Mouse (Mus musculus): ENCODE data around the gene Qprt. TPM values are rescaled to one million over a fixed set of nuclear protein-coding genes. Genes with fewer than 3 reads are reported as not detected.

The Qprt gene
- polyA plus RNA-seq (2015; fragmentation: Nextera tagmentation; extraction: Ambion mirVana) = 2.0 and 3.3 TPM in 2 replicates

DNA sequence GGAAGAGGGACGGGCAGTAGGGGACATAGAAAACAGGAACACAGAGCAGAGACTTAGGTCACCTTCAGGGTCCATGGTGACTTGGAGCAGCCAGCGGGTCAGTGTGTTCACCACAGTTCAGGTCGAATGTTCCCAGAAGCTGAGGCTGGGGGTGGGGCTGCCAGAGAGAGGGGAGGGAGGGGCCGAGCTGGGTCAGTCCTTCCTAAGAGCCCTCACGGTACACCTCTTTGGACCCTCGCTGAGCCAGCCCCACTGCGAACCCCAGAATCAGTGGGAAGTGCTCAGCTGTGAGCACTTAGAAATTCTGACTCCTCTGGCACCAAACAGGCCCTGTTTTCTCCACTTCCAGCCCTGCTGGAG, at the start of gene Qprt:
Qprt (minus strand) TSS at position 316 of the 360 bp plus-strand sequence.
- Histone ChIP-seq H3K4me2 (replicated peaks) (no peak within 1 kb of the TSS; the same call in 1 of the 2 replicates), H3K4me3 (replicated peaks) (0 out of 2 replicates have a peak within 1 kb of the TSS, but pooled peaks have one; percentile 2), H3K9me3 (replicated peaks) (peaks cover 5% of the 10 kb centered on the region; the same call in 1 of the 2 replicates), H3K9ac (no peak within 1 kb of the TSS), H3K27ac (replicated peaks) (no peak within 1 kb of the TSS), H3K4me1 (peaks cover 9% of the 10 kb centered on the region; the same call in 1 of the 2 replicates), H3K36me3 (no peaks in the 10 kb centered on the region), H3K27me3 (peaks cover 27% of the 10 kb centered on the region)
- WGBS = 16% methylated on average over 7 of the region's 7 CpGs
- ATAC-seq (ENCODE audit: insufficient number of reproducible peaks, low FRiP score, low TSS enrichment, low read depth) = no peak

DNA sequence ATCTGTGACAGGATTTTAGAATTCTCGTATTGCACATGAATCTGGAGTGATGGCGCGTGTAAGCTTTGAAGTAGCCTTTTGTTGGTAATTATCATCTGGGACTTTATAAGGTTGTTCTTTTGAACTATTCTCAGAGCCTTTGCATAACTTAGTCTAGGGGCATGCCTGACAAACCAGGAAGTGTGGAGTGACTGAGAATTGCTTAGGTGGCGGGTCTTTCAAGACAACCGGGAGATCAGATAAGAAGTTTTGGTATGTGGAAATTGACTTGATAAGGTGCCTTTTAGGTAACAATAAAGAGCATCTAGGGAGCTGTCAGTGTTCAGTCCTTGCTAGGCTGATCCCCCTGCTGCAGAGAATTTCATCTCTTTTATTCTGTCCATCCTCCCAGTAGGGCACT, 44.5 kb upstream of the Qprt start:
- Histone ChIP-seq H3K9me3 (replicated peaks) (no peaks in the 10 kb centered on the region), H3K9ac (no peak overlapping the region), H3K27ac (replicated peaks) (no peak overlapping the region), H3K4me2 (replicated peaks) (no peak overlapping the region), H3K4me1 (no peaks in the 10 kb centered on the region), H3K36me3 (no peaks in the 10 kb centered on the region), H3K27me3 (no peaks in the 10 kb centered on the region), H3K4me3 (replicated peaks) (no peak overlapping the region)
- ATAC-seq (ENCODE audit: insufficient number of reproducible peaks, low FRiP score, low TSS enrichment, low read depth) = no peak
- WGBS = 75% methylated on average over 5 of the region's 5 CpGs

DNA sequence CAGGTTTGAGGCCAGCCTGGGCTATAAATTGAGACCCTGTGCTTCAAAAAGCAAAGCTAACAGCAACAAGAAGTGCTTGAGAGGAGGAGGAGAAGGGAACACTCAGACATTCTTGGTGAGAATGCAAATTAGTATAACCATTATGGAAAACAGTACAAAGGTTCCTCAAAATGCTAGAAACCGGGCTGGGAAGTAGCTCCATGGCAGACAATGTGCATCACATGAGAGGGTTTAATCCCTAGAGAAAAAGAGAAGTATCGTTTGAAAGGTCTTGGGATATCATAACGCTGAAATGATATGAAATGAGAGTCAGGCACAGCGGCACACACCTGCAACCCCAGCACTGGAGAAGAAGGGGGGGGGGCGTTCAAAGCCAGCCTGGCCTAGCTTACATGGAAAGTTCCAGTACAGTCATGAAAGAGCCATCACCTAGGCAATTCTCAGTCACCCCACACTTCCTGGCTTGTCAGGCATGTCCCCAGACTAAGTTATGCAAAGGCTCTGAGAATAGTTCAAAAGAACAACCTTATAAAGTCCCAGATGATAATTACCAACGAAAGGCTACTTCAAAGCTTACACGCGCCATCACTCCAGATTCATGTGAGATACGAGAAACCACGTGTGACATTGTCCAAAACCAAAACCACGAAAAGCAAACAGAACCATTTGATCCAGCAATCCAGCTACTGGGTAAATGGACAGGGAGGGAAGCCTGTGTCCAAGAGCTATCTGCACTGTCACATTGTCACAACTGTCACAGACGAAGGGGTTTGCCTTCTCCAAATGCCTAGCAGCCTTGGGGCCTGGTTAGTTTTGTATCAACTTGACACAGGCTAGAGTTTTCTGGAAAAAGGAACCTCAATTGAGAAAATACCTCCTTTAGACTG, 43.8 kb upstream of the Qprt start:
- Histone ChIP-seq H3K9me3 (replicated peaks) (no peaks in the 10 kb centered on the region), H3K4me1 (no peaks in the 10 kb centered on the region), H3K27ac (replicated peaks) (no peak overlapping the region), H3K27me3 (no peaks in the 10 kb centered on the region), H3K36me3 (no peaks in the 10 kb centered on the region), H3K4me3 (replicated peaks) (no peak overlapping the region), H3K4me2 (replicated peaks) (no peak overlapping the region), H3K9ac (no peak overlapping the region)
- no peak for ATAC-seq (ENCODE audit: insufficient number of reproducible peaks, low FRiP score, low TSS enrichment, low read depth)
- 76% methylated on average over 12 of the region's 12 CpGs for WGBS

DNA sequence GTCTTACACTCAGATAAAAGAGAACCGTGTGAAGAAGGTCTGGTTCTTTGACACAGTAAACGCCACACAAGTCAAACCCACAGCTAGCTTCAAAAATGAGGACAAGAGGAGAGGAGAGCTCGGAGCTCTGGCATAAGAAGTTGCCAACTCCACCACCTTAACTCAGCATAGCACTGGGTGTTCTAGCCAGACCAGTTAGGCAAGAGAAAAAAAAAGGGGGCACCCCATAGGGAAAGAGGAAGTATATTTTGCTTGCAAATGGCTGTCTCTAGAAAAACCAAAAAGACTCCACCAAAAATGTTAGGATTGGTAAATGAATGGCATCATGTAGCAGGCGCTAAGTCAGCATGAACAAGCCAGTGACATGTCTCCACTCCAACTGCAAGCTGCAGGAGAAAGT, 42.0 kb upstream of the Qprt start:
- Histone ChIP-seq H3K4me1 (no peaks in the 10 kb centered on the region), H3K9me3 (replicated peaks) (no peaks in the 10 kb centered on the region), H3K4me2 (replicated peaks) (no peak overlapping the region), H3K36me3 (no peaks in the 10 kb centered on the region), H3K9ac (no peak overlapping the region), H3K27ac (replicated peaks) (no peak overlapping the region), H3K4me3 (replicated peaks) (no peak overlapping the region), H3K27me3 (no peaks in the 10 kb centered on the region)
- ATAC-seq (ENCODE audit: insufficient number of reproducible peaks, low FRiP score, low TSS enrichment, low read depth) = no peak
- WGBS = 82% methylated on average over 4 of the region's 4 CpGs

DNA sequence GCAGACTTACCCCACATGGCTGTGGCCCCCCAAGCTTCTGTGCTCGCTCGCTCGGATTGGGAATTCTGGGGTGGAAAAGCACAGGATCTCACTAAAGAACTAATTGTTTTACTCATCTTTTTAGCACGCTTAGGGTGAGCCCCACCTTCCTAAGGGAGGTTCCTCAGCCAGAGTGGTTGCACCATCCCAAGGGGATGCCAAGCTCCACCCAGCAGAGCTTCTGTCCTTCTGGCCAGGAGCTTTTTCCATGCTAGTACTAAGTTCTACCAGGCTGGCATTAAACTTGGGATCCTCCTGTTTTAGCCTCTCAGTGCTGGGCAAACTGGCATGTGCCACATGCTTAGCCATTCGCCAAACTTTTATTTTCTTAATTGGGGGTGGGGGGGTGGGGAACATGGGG, 40.5 kb upstream of the Qprt start:
- no peak for ATAC-seq (ENCODE audit: insufficient number of reproducible peaks, low FRiP score, low TSS enrichment, low read depth)
- Histone ChIP-seq H3K27ac (replicated peaks) (no peak overlapping the region), H3K9me3 (replicated peaks) (no peaks in the 10 kb centered on the region), H3K27me3 (no peaks in the 10 kb centered on the region), H3K36me3 (no peaks in the 10 kb centered on the region), H3K4me3 (replicated peaks) (no peak overlapping the region), H3K4me2 (replicated peaks) (no peak overlapping the region), H3K4me1 (no peaks in the 10 kb centered on the region), H3K9ac (no peak overlapping the region)
- 82% methylated on average over 5 of the region's 5 CpGs for WGBS

DNA sequence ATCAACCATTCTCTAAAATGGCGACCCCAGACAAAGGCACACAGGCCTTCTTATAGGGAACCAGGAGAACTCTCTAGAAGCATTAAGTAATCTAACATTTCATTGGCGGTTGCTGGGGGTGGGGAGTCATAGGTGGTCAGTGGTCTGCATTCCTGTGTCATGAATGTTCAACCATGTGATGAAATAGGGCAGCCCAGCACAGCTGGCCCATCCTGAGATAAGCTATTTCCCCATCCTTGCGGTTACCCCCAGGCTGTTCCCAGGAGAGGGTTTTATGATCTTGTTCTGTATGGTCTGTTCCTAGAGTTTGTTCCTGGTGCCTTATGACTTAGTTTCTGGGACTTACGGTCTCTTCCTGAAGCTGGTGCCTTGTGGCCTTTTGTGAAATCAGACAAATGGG, 35.5 kb upstream of the Qprt start:
- WGBS = 91% methylated on average over 4 of the region's 4 CpGs
- no peak overlapping the region for H3K4me3 ChIP-seq (replicated peaks)
- no peak overlapping the region for H3K4me2 ChIP-seq (replicated peaks)
- H3K27ac ChIP-seq (replicated peaks) = no peak overlapping the region
- H3K4me1 ChIP-seq = no peaks in the 10 kb centered on the region
- no peaks in the 10 kb centered on the region for H3K9me3 ChIP-seq (replicated peaks)
- H3K27me3 ChIP-seq = no peaks in the 10 kb centered on the region
- no peaks in the 10 kb centered on the region for H3K36me3 ChIP-seq
- no peak overlapping the region for H3K9ac ChIP-seq
- no peak for ATAC-seq (ENCODE audit: insufficient number of reproducible peaks, low FRiP score, low TSS enrichment, low read depth)

DNA sequence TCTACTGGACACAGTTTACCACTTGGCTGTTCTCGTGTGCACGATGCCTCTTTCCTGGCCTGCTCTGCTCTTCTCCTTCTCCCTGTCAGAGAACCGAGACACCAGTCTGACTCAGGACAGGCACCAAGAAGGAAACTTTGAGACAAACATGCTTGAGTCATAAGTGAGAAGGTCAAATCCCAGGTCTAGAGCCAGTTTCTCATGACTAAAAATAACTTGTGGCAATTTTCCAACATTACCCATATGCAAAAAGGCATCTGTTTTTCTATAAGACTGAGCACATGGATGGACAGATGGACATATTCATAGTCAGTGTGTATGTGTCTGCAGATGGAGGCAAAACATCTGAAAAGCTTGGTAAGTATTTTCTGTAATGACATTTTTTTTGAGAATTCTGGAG, 31.5 kb upstream of the Qprt start:
- Histone ChIP-seq H3K27me3 (no peaks in the 10 kb centered on the region), H3K4me1 (no peaks in the 10 kb centered on the region), H3K4me3 (replicated peaks) (no peak overlapping the region), H3K9ac (no peak overlapping the region), H3K36me3 (no peaks in the 10 kb centered on the region), H3K4me2 (replicated peaks) (no peak overlapping the region), H3K27ac (replicated peaks) (no peak overlapping the region), H3K9me3 (replicated peaks) (no peaks in the 10 kb centered on the region)
- WGBS = 76% methylated on average over 3 of the region's 3 CpGs
- no peak for ATAC-seq (ENCODE audit: insufficient number of reproducible peaks, low FRiP score, low TSS enrichment, low read depth)

DNA sequence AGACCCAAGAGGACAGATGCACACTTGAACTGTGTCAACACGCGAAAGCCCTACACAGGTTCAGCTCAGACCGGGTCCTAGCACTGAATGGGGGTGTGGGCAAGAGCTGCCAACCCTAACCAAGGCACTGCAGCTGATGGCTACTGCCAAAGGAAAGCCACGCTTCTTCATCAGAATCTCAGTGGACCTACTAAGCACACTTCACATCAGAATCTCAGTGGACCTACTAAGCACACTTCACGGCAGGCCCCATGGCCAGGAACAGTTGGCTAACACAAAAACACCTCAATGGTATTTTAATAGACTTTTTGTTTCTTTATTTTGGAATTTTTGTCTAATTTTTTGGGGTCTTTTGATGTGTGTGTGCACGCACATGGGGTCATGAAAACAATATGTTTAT, 30.4 kb upstream of the Qprt start:
- ATAC-seq (ENCODE audit: insufficient number of reproducible peaks, low FRiP score, low TSS enrichment, low read depth) = no peak
- Histone ChIP-seq H3K27ac (replicated peaks) (no peak overlapping the region), H3K36me3 (no peaks in the 10 kb centered on the region), H3K9me3 (replicated peaks) (no peaks in the 10 kb centered on the region), H3K27me3 (no peaks in the 10 kb centered on the region), H3K4me2 (replicated peaks) (no peak overlapping the region), H3K9ac (no peak overlapping the region), H3K4me3 (replicated peaks) (no peak overlapping the region), H3K4me1 (no peaks in the 10 kb centered on the region)
- WGBS = 89% methylated on average over 6 of the region's 6 CpGs

DNA sequence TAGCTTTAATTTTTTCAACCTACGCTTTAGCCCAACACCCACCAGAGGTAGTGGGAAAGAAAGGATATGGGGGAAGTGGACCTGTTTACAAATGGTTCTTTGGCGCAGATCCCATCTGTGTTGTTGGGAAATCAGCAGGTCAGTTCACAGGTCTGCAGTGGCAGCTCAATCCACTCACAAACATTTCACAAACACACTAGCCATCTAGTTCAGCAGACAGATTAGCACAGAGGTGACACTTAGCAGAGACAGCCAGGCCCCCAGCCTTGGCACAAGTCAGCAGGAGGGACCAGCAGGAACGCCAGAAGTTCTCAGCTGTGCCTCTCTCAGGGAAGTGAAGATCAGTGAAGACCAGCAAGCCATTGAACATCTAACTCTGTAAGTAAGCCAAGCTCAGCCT, 25.9 kb upstream of the Qprt start:
- no peak overlapping the region for H3K4me3 ChIP-seq (replicated peaks)
- no peaks in the 10 kb centered on the region for H3K36me3 ChIP-seq
- H3K9ac ChIP-seq = no peak overlapping the region
- no peak overlapping the region for H3K4me2 ChIP-seq (replicated peaks)
- WGBS = 68% methylated on average over 3 of the region's 3 CpGs
- H3K9me3 ChIP-seq (replicated peaks) = no peaks in the 10 kb centered on the region
- ATAC-seq (ENCODE audit: insufficient number of reproducible peaks, low FRiP score, low TSS enrichment, low read depth) = no peak
- no peak overlapping the region for H3K27ac ChIP-seq (replicated peaks)
- H3K27me3 ChIP-seq = no peaks in the 10 kb centered on the region
- H3K4me1 ChIP-seq = no peaks in the 10 kb centered on the region

DNA sequence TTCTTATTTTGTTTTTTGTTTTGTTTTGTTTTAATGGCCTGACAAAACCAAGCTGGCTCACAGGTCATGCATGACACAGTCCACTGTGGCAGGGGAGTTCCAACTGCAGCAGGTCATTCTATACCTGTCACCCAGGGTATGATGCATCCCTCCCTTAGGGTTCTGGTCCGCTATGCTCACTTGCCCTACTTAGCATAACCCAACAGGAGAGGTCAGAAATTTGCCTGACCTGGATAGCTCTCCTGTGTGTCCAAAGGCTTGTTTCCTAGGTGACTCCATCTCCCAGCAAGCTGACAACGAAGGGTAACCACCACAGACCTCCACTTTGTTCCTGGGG, 24.2 kb upstream of the Qprt start:
- Histone ChIP-seq H3K4me1 (no peaks in the 10 kb centered on the region), H3K27me3 (no peaks in the 10 kb centered on the region), H3K9ac (no peak overlapping the region), H3K9me3 (replicated peaks) (no peaks in the 10 kb centered on the region), H3K4me2 (replicated peaks) (no peak overlapping the region), H3K27ac (replicated peaks) (no peak overlapping the region), H3K36me3 (no peaks in the 10 kb centered on the region), H3K4me3 (replicated peaks) (no peak overlapping the region)
- WGBS = 48% methylated on average over 2 of the region's 2 CpGs
- no peak for ATAC-seq (ENCODE audit: insufficient number of reproducible peaks, low FRiP score, low TSS enrichment, low read depth)

DNA sequence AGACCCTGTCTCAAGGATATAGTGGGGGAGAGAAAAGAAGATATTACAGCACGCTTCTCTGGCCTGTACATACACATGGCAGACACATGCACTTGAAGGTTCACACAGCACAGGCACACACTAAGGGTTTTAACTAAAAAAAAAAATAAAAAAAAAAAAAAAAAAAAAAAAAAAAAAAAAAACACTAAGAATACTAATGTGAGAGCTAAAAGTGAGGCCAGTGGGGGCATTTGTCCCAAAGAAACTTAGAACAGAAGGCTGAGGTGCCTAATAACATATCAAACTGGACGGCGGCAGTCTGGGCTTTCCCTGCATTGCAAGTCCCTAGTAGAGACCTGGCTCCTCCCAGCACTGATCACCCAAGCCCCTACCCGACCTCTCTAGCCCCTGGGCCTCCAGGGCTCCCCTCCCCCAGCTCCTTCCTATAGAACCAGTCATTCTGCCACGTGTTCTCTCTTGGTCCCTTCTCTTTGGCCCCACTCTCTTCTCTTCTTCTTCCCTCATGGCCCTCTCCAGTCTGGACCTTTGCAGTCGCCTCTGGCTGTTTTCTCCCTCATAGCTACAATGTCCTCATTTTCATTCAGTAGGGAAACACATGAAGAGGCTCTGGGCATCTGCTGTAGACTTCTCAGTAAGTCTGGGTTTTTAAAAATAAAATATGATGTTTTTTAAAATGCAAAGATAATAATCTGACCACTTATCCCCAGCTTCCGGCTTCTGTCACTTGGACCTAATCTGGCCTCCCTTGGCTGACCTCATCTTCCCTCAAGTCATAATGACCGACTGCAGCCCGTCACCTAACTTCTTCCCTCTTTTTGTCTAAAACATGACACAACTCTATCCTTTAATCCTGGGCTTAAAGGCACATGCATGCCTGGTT, 23.6 kb upstream of the Qprt start:
- H3K27ac ChIP-seq (replicated peaks) = no peak overlapping the region
- H3K27me3 ChIP-seq = no peaks in the 10 kb centered on the region
- H3K4me2 ChIP-seq (replicated peaks) = no peak overlapping the region
- H3K9me3 ChIP-seq (replicated peaks) = no peaks in the 10 kb centered on the region
- H3K4me1 ChIP-seq = no peaks in the 10 kb centered on the region
- no peak for ATAC-seq (ENCODE audit: insufficient number of reproducible peaks, low FRiP score, low TSS enrichment, low read depth)
- H3K36me3 ChIP-seq = no peaks in the 10 kb centered on the region
- no peak overlapping the region for H3K9ac ChIP-seq
- 45% methylated on average over 9 of the region's 9 CpGs for WGBS
- no peak overlapping the region for H3K4me3 ChIP-seq (replicated peaks)

Measured in embryonic facial prominence, embryonic 15.5 days (tissue).